Mouse (Mus musculus): ENCODE measurements around the gene Adamts12. TPM values are rescaled to one million over a fixed set of nuclear protein-coding genes. Genes with fewer than 3 reads are reported as not detected.

Adamts12 gene
- total RNA-seq, 1 experiment from 2014 or later: 16.4 TPM

Other genes with a start within 250 kb of the Adamts12 start
- 1.5 and 2.1 TPM in 2 replicates for gene C1qtnf3, start 112.5 kb upstream of the Adamts12 start, total RNA-seq (2021)
- 33.4 and 37.0 TPM in 2 replicates for gene Amacr, start 83.0 kb upstream of the Adamts12 start, total RNA-seq (2021)
- not detected in 2 replicates for gene Slc45a2, start 64.1 kb upstream of the Adamts12 start, total RNA-seq (2021)
- not detected in 2 replicates for gene Rxfp3, start 26.8 kb upstream of the Adamts12 start, total RNA-seq (2021)